Mouse (Mus musculus) hindbrain, embryonic 14.5 days (tissue): ENCODE results near the gene Coro2b. TPM values are rescaled to one million over a fixed set of nuclear protein-coding genes. Genes with fewer than 3 reads are reported as not detected.

Source experiments
- ATAC-seq: fragments of 200-750 bp; cut with Nextera tagmentation; 2 replicates; pipeline ENCODE4 v1.8.0; 2017; ENCODE audit warnings: moderate number of reproducible peaks, mild to moderate bottlenecking, moderate TSS enrichment, moderate library complexity; ENCODE audit not compliant: low FRiP score
- DNase-seq: peaks from one replicate; pipeline ENCODE4 v3.0.0-alpha.2; 2015; ENCODE audit warnings: low spot score
- H3K27ac ChIP-seq: fragments of 300-500 bp; sonication (generic); 2 replicates; pipeline ENCODE4 v1.5.1; 2014; ENCODE audit warnings: mild to moderate bottlenecking, moderate library complexity
- H3K27me3 ChIP-seq: fragments of 300-500 bp; sonication (generic); 2 replicates; pipeline ENCODE4 v1.6.1; 2014; ENCODE audit warnings: mild to moderate bottlenecking, low read length, mixed read lengths; ENCODE audit not compliant: control insufficient read depth, insufficient read depth
- H3K36me3 ChIP-seq: fragments of 300-500 bp; sonication (generic); replicated peaks from 2 replicates; pipeline ENCODE4 v1.6.1; 2014; ENCODE audit not compliant: control insufficient read depth, insufficient read depth
- H3K4me1 ChIP-seq: fragments of 300-500 bp; sonication (generic); replicated peaks from 2 replicates; pipeline ENCODE4 v1.6.1; 2014; ENCODE audit warnings: antibody characterized with exemption, low read length, mixed read lengths; ENCODE audit not compliant: control insufficient read depth, insufficient read depth
- H3K4me2 ChIP-seq: fragments of 300-500 bp; sonication (generic); replicated peaks from 2 replicates; pipeline ENCODE4 v1.6.1; 2014; ENCODE audit warnings: mild to moderate bottlenecking, moderate library complexity
- H3K4me3 ChIP-seq: fragments of 300-500 bp; sonication (generic); replicated peaks from 2 replicates; pipeline ENCODE4 v1.5.1; 2014; ENCODE audit warnings: mild to moderate bottlenecking, low read length
- H3K9ac ChIP-seq: fragments of 300-500 bp; sonication (generic); 2 replicates; pipeline ENCODE4 v1.6.1; 2014
- H3K9me3 ChIP-seq: fragments of 300-500 bp; sonication (generic); 2 replicates; pipeline ENCODE4 v1.6.1; 2016; ENCODE audit warnings: low read length; ENCODE audit not compliant: control insufficient read depth
- WGBS: fragments of 180-500 bp; shearing (Covaris S2); extraction: QIAGEN DNeasy Blood & Tissue Kit; methylation state at CpG from one replicate; pipeline ENCODE4 v1.1.7; 2014; 5-methylcytosine and 5-hydroxymethylcytosine counted together
- polyA plus RNA-seq: library from polyadenylated mRNA; unstranded; fragments of >200 nt; fragmentation: Nextera tagmentation; extraction: Ambion mirVana; gene quantifications from 2 replicates; pipeline ENCODE4 v1.2.1, GENCODE M21; 2014

Coro2b gene
- 35.8 and 38.5 TPM in 2 replicates for polyA plus RNA-seq

GRCm38 (mm10) chr9:62536655-62537631 is at the start of gene Coro2b:
Coro2b (minus strand) TSS chr9:62537044.
- H3K27me3 ChIP-seq, result no peaks in the 10 kb centered on the region
- H3K4me3 ChIP-seq, result peak within 1 kb of the TSS; percentile 82
- peak within 1 kb of the TSS; percentile 97 for H3K27ac ChIP-seq
- no peaks in the 10 kb centered on the region for H3K9me3 ChIP-seq
- peak within 1 kb of the TSS; percentile 85 for H3K4me2 ChIP-seq
- DNase-seq, result peak; percentile 71
- peaks cover 57% of the 10 kb centered on the region for H3K4me1 ChIP-seq
- WGBS, result 2% methylated on average over 58 of the region's 74 CpGs
- ATAC-seq, result peak; percentile 55
- H3K36me3 ChIP-seq, result no peaks in the 10 kb centered on the region
- H3K9ac ChIP-seq, result peak within 1 kb of the TSS; percentile 98

GRCm38 (mm10) chr9:62577558-62577957 is 40.7 kb upstream of the Coro2b start:
- Histone ChIP-seq H3K36me3 (no peaks in the 10 kb centered on the region), H3K27me3 (no peaks in the 10 kb centered on the region), H3K27ac (no peak overlapping the region), H3K4me3 (no peak overlapping the region), H3K4me1 (no peaks in the 10 kb centered on the region), H3K9ac (no peak overlapping the region), H3K9me3 (no peaks in the 10 kb centered on the region), H3K4me2 (no peak overlapping the region)
- no peak for DNase-seq
- ATAC-seq, result no peak
- 54% methylated on average over 1 of the region's 1 CpGs for WGBS

- 92% methylated on average over 6 of the region's 6 CpGs for WGBS
- ATAC-seq, result no peak
Measured at GRCm38 (mm10) chr9:62569121-62569520, 32.3 kb upstream of the Coro2b start.

GRCm38 (mm10) chr9:62567818-62568217 is 31.0 kb upstream of the Coro2b start:
- H3K4me2 ChIP-seq, result no peak overlapping the region
- H3K4me3 ChIP-seq, result no peak overlapping the region
- no peak for DNase-seq
- H3K27ac ChIP-seq, result no peak overlapping the region
- no peak for ATAC-seq
- H3K36me3 ChIP-seq, result no peaks in the 10 kb centered on the region
- H3K4me1 ChIP-seq, result no peaks in the 10 kb centered on the region
- WGBS, result 96% methylated on average over 1 of the region's 1 CpGs
- H3K9me3 ChIP-seq, result no peaks in the 10 kb centered on the region
- H3K9ac ChIP-seq, result no peak overlapping the region
- no peaks in the 10 kb centered on the region for H3K27me3 ChIP-seq

More at GRCm38 (mm10) chr9:62569121-62569520, 32.3 kb upstream of the Coro2b start:
- no peaks in the 10 kb centered on the region for H3K4me1 ChIP-seq
- no peak overlapping the region for H3K9ac ChIP-seq
- H3K27ac ChIP-seq, result no peak overlapping the region
- H3K27me3 ChIP-seq, result no peaks in the 10 kb centered on the region
- H3K36me3 ChIP-seq, result no peaks in the 10 kb centered on the region
- H3K9me3 ChIP-seq, result no peaks in the 10 kb centered on the region
- no peak overlapping the region for H3K4me3 ChIP-seq
- no peak for DNase-seq
- no peak overlapping the region for H3K4me2 ChIP-seq

- DNase-seq (no peak), ATAC-seq (no peak)
- no peaks in the 10 kb centered on the region for H3K27me3 ChIP-seq
- no peak overlapping the region for H3K4me3 ChIP-seq
- no peaks in the 10 kb centered on the region for H3K36me3 ChIP-seq
- H3K4me2 ChIP-seq, result no peak overlapping the region
- 89% methylated on average over 6 of the region's 6 CpGs for WGBS
- no peak overlapping the region for H3K9ac ChIP-seq
- no peaks in the 10 kb centered on the region for H3K9me3 ChIP-seq
- no peak overlapping the region for H3K27ac ChIP-seq
- no peaks in the 10 kb centered on the region for H3K4me1 ChIP-seq
Measured at GRCm38 (mm10) chr9:62562236-62562635, 25.4 kb upstream of the Coro2b start.

GRCm38 (mm10) chr9:62560432-62560831 is 23.6 kb upstream of the Coro2b start:
- 97% methylated on average over 4 of the region's 4 CpGs for WGBS
- DNase-seq, result no peak
- Histone ChIP-seq H3K27me3 (no peaks in the 10 kb centered on the region), H3K36me3 (no peaks in the 10 kb centered on the region), H3K27ac (no peak overlapping the region), H3K9ac (no peak overlapping the region), H3K9me3 (no peaks in the 10 kb centered on the region), H3K4me1 (no peaks in the 10 kb centered on the region), H3K4me2 (no peak overlapping the region), H3K4me3 (no peak overlapping the region)
- ATAC-seq, result no peak

GRCm38 (mm10) chr9:62560006-62560405 is 23.2 kb upstream of the Coro2b start:
- DNase-seq, result no peak
- Histone ChIP-seq H3K9ac (no peak overlapping the region), H3K9me3 (no peaks in the 10 kb centered on the region), H3K27ac (no peak overlapping the region), H3K27me3 (no peaks in the 10 kb centered on the region), H3K4me2 (no peak overlapping the region), H3K4me3 (no peak overlapping the region), H3K4me1 (peaks cover 2% of the 10 kb centered on the region; the same call in 1 of the 2 replicates), H3K36me3 (no peaks in the 10 kb centered on the region)
- no peak for ATAC-seq
- WGBS, result 60% methylated on average over 5 of the region's 5 CpGs

- Histone ChIP-seq H3K27me3 (no peaks in the 10 kb centered on the region), H3K36me3 (no peaks in the 10 kb centered on the region)
- 89% methylated on average over 3 of the region's 3 CpGs for WGBS
Measured at GRCm38 (mm10) chr9:62559446-62559845, 22.6 kb upstream of the Coro2b start.

GRCm38 (mm10) chr9:62558058-62558457 is 21.2 kb upstream of the Coro2b start:
- peaks cover 14% of the 10 kb centered on the region for H3K4me1 ChIP-seq
- no peaks in the 10 kb centered on the region for H3K9me3 ChIP-seq
- H3K27ac ChIP-seq, result no peak overlapping the region
- no peaks in the 10 kb centered on the region for H3K27me3 ChIP-seq
- no peak overlapping the region for H3K4me3 ChIP-seq
- ATAC-seq (no peak), DNase-seq (no peak)
- WGBS, result 91% methylated on average over 8 of the region's 8 CpGs
- no peaks in the 10 kb centered on the region for H3K36me3 ChIP-seq
- no peak overlapping the region for H3K9ac ChIP-seq
- no peak overlapping the region for H3K4me2 ChIP-seq

More at GRCm38 (mm10) chr9:62559446-62559845, 22.6 kb upstream of the Coro2b start:
- Histone ChIP-seq H3K9ac (no peak overlapping the region), H3K4me1 (peaks cover 8% of the 10 kb centered on the region), H3K4me3 (no peak overlapping the region), H3K9me3 (no peaks in the 10 kb centered on the region), H3K4me2 (no peak overlapping the region), H3K27ac (no peak overlapping the region)
- ATAC-seq, result no peak
- no peak for DNase-seq
